Mouse (Mus musculus) hindbrain, embryonic 16.5 days (tissue): ENCODE measurements around the gene Zfp738. TPM values are rescaled to one million over a fixed set of nuclear protein-coding genes. Genes with fewer than 3 reads are reported as not detected.
A peak's percentile ranks its signal among the peaks of the same experiment; 100 is the strongest.

Source experiments
- ATAC-seq: fragments of 200-750 bp; cut with Nextera tagmentation; 2 replicates; pipeline ENCODE4 v1.8.0; 2017; ENCODE audit warnings: moderate TSS enrichment, moderate library complexity
- H3K27ac ChIP-seq: fragments of 300-500 bp; sonication (generic); 2 replicates; pipeline ENCODE4 v1.5.1; 2014; ENCODE audit warnings: low read depth, mild to moderate bottlenecking, control low read depth, low read length, moderate library complexity
- H3K27me3 ChIP-seq: fragments of 300-500 bp; sonication (generic); replicated peaks from 2 replicates; pipeline ENCODE4 v1.6.1; 2014; ENCODE audit warnings: low read length; ENCODE audit not compliant: control insufficient read depth, insufficient read depth
- H3K36me3 ChIP-seq: fragments of 300-500 bp; sonication (generic); 2 replicates; pipeline ENCODE4 v1.6.1; 2014; ENCODE audit warnings: mild to moderate bottlenecking, low read length, moderate library complexity, mixed read lengths; ENCODE audit not compliant: control insufficient read depth, insufficient read depth
- H3K4me1 ChIP-seq: fragments of 300-500 bp; sonication (generic); 2 replicates; pipeline ENCODE4 v1.6.1; 2014; ENCODE audit warnings: low read depth, low read length; ENCODE audit not compliant: control insufficient read depth, insufficient read depth
- H3K4me2 ChIP-seq: fragments of 300-500 bp; sonication (generic); 2 replicates; pipeline ENCODE4 v1.6.1; 2014; ENCODE audit warnings: mild to moderate bottlenecking, low read length, control low read depth, moderate library complexity
- H3K4me3 ChIP-seq: fragments of 300-500 bp; sonication (generic); 2 replicates; pipeline ENCODE4 v1.5.1; 2014; ENCODE audit warnings: mild to moderate bottlenecking, low read length, control low read depth, moderate library complexity
- H3K9ac ChIP-seq: fragments of 300-500 bp; sonication (generic); 2 replicates; pipeline ENCODE4 v1.6.1; 2014; ENCODE audit warnings: low read depth, mild to moderate bottlenecking, control low read depth, low read length, moderate library complexity
- H3K9me3 ChIP-seq: fragments of 300-500 bp; sonication (generic); 2 replicates; pipeline ENCODE4 v1.6.1; 2014; ENCODE audit warnings: mild to moderate bottlenecking, low read length, moderate library complexity; ENCODE audit not compliant: control insufficient read depth
- WGBS: fragments of 180-500 bp; shearing (Covaris S2); extraction: QIAGEN DNeasy Blood & Tissue Kit; methylation state at CpG from one replicate; pipeline ENCODE4 v1.1.7; 2014; 5-methylcytosine and 5-hydroxymethylcytosine counted together
- polyA plus RNA-seq: library from polyadenylated mRNA; unstranded; fragments of >200 nt; fragmentation: Nextera tagmentation; extraction: Ambion mirVana; gene quantifications from 2 replicates; pipeline ENCODE4 v1.2.1, GENCODE M21; 2015

Zfp738 gene
- polyA plus RNA-seq, 1 experiment from 2014 or later = 13.7 TPM

GRCm38 (mm10) chr13:67674902-67675301 is 12.0 kb downstream of the Zfp738 start:
- Histone ChIP-seq H3K9ac (no peak overlapping the region), H3K4me3 (no peak overlapping the region), H3K27ac (no peak overlapping the region), H3K27me3 (no peaks in the 10 kb centered on the region), H3K9me3 (no peaks in the 10 kb centered on the region), H3K4me2 (no peak overlapping the region), H3K4me1 (no peaks in the 10 kb centered on the region), H3K36me3 (peaks cover 2% of the 10 kb centered on the region; the same call in 1 of the 2 replicates)
- ATAC-seq = no peak
- 95% methylated on average over 2 of the region's 2 CpGs for WGBS

GRCm38 (mm10) chr13:67652496-67652895 is 34.4 kb downstream of the Zfp738 start:
- ATAC-seq = no peak
- Histone ChIP-seq H3K4me3 (no peak overlapping the region), H3K4me2 (no peak overlapping the region), H3K36me3 (no peaks in the 10 kb centered on the region), H3K9ac (no peak overlapping the region), H3K4me1 (no peaks in the 10 kb centered on the region), H3K27me3 (no peaks in the 10 kb centered on the region), H3K9me3 (no peaks in the 10 kb centered on the region), H3K27ac (no peak overlapping the region)
- WGBS = 36% methylated on average over 3 of the region's 3 CpGs

GRCm38 (mm10) chr13:67637294-67638007 is 49.4 kb downstream of the Zfp738 start, which contains the start of the genes Gm49345 and Zfp729a:
Gm49345 (minus strand) TSS chr13:67637769.
Zfp729a (minus strand) TSS chr13:67637791.
- H3K4me3 ChIP-seq = peak within 1 kb of the TSS; percentile 85
- peak within 1 kb of the TSS; percentile 61 for H3K4me2 ChIP-seq
- H3K36me3 ChIP-seq = no peaks in the 10 kb centered on the region
- peak within 1 kb of the TSS; percentile 77 for H3K9ac ChIP-seq
- no peaks in the 10 kb centered on the region for H3K9me3 ChIP-seq
- no peaks in the 10 kb centered on the region for H3K27me3 ChIP-seq
- peaks cover 4% of the 10 kb centered on the region for H3K4me1 ChIP-seq
- H3K27ac ChIP-seq = peak within 1 kb of the TSS; percentile 60
- WGBS = under 1% methylated on average over 19 of the region's 19 CpGs
- peak; percentile 99 for ATAC-seq

- Histone ChIP-seq H3K4me2 (no peak overlapping the region), H3K9ac (no peak overlapping the region), H3K9me3 (no peaks in the 10 kb centered on the region), H3K36me3 (no peaks in the 10 kb centered on the region), H3K4me1 (peaks cover 5% of the 10 kb centered on the region), H3K27ac (no peak overlapping the region), H3K27me3 (no peaks in the 10 kb centered on the region), H3K4me3 (no peak overlapping the region)
- 88% methylated on average over 4 of the region's 4 CpGs for WGBS
- ATAC-seq = no peak
Observed at GRCm38 (mm10) chr13:67610108-67610507, 76.8 kb downstream of the Zfp738 start.

GRCm38 (mm10) chr13:67609066-67609876 is 77.6 kb downstream of the Zfp738 start, which contains the start of gene Zfp729b:
Zfp729b (minus strand) TSS chr13:67609707.
- Histone ChIP-seq H3K4me3 (peak within 1 kb of the TSS; percentile 76), H3K27me3 (no peaks in the 10 kb centered on the region), H3K4me2 (peak within 1 kb of the TSS; percentile 73), H3K9me3 (no peaks in the 10 kb centered on the region), H3K27ac (peak within 1 kb of the TSS; percentile 75; the same call in 1 of the 2 replicates), H3K36me3 (no peaks in the 10 kb centered on the region), H3K4me1 (peaks cover 5% of the 10 kb centered on the region), H3K9ac (peak within 1 kb of the TSS; percentile 73)
- 2% methylated on average over 20 of the region's 20 CpGs for WGBS
- peak; percentile 97 for ATAC-seq

Other genes starting within 250 kb of the Zfp738 start
- 5.7 and 7.1 TPM in 2 replicates for gene Zfp874a, start 235.4 kb downstream of the Zfp738 start, polyA plus RNA-seq
- 3.2 and 3.3 TPM in 2 replicates for gene Zfp874b, start 202.8 kb downstream of the Zfp738 start, polyA plus RNA-seq
- 9.8 and 10.5 TPM in 2 replicates for gene Zfp58, start 186.5 kb downstream of the Zfp738 start, polyA plus RNA-seq
- gene Gm26965, start 160.9 kb downstream of the Zfp738 start, polyA plus RNA-seq = 0.16 TPM in 1 of 2 replicates, not detected in the other
- gene Zfp87, start 160.9 kb downstream of the Zfp738 start, polyA plus RNA-seq = 32.6 and 37.6 TPM in 2 replicates
- gene Zfp748, start 133.2 kb downstream of the Zfp738 start, polyA plus RNA-seq = 12.3 and 13.6 TPM in 2 replicates
- gene Zfp729b, start 77.4 kb downstream of the Zfp738 start, polyA plus RNA-seq = 4.4 and 4.9 TPM in 2 replicates
- 0.16 TPM in 1 of 2 replicates, not detected in the other for gene Gm49345, start 49.3 kb downstream of the Zfp738 start, polyA plus RNA-seq
- gene Zfp729a, start 49.3 kb downstream of the Zfp738 start, polyA plus RNA-seq = 2.1 and 3.1 TPM in 2 replicates
- 8.4 and 8.9 TPM in 2 replicates for gene Zfp65, start 42.1 kb upstream of the Zfp738 start, polyA plus RNA-seq
- gene Zfp85, start 68.2 kb upstream of the Zfp738 start, polyA plus RNA-seq = 7.0 and 7.2 TPM in 2 replicates
- gene Zfp493, start 92.6 kb upstream of the Zfp738 start, polyA plus RNA-seq = 3.2 and 3.3 TPM in 2 replicates
- 12.1 and 12.6 TPM in 2 replicates for gene Zfp273, start 126.7 kb upstream of the Zfp738 start, polyA plus RNA-seq
- 6.1 and 6.9 TPM in 2 replicates for gene Gm10037, start 144.0 kb upstream of the Zfp738 start, polyA plus RNA-seq
- not detected in 2 replicates for gene BC048507, start 176.3 kb upstream of the Zfp738 start, polyA plus RNA-seq